Mouse (Mus musculus): ENCODE measurements around the gene Ptov1. TPM values are rescaled to one million over a fixed set of nuclear protein-coding genes. Genes with fewer than 3 reads are reported as not detected.

Gene Ptov1
- polyA plus RNA-seq, 1 experiment, result 359 TPM

DNA sequence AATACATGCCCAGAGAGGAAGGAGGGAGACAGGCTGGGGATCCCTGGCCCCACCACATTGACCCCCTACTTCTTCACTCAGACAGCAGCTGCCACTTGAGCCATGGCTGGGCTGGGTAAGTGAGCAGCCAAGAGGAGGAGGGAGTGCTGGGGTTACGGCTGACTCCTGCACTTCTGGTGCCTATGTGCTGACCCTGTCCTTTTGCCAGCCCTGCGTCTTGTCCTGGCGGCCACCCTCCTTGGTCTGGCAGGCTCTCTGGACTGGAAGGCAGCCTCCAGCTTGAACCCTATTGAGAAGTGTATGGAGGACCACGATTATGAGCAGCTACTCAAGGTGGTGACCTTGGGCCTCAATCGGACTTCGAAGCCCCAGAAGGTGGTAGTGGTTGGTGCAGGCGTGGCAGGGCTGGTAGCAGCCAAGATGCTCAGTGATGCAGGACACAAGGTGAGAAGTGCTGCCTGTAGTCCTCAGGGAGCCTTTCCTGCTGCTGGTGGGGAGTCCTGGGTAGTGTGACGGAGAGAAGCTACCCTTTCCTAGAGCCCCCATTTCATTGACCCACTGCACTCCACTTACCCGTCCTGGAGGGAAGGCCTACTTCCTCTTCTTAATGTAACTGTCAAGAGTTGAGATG, 33.0 kb downstream of the Ptov1 start:
- no peak for TF ChIP-seq CTCF (IDR thresholded peaks at IDR 0.05; ENCODE audit: extremely low read depth, insufficient read depth, low read length)
- TF ChIP-seq POLR2A (IDR thresholded peaks at IDR 0.05; ENCODE audit: extremely low read depth, insufficient read depth, low read length), result no peak
- Histone ChIP-seq H3K4me3 (ENCODE audit: insufficient read depth, low read length) (no peak overlapping the region), H3K4me1 (ENCODE audit: control insufficient read depth, insufficient read depth, low read length) (no peaks in the 10 kb centered on the region), H3K27ac (ENCODE audit: insufficient read depth, low read length) (no peak overlapping the region)

- Histone ChIP-seq H3K4me3 (ENCODE audit: insufficient read depth, low read length) (no peak overlapping the region), H3K27ac (ENCODE audit: insufficient read depth, low read length) (no peak overlapping the region), H3K4me1 (ENCODE audit: control insufficient read depth, insufficient read depth, low read length) (no peaks in the 10 kb centered on the region)
- TF ChIP-seq CTCF (IDR thresholded peaks at IDR 0.05; ENCODE audit: extremely low read depth, insufficient read depth, low read length) (no peak), POLR2A (IDR thresholded peaks at IDR 0.05; ENCODE audit: extremely low read depth, insufficient read depth, low read length) (no peak)
These were observed 33.6 kb downstream of the Ptov1 start for GRCm38 (mm10) chr7:44836016-44836404.

DNA sequence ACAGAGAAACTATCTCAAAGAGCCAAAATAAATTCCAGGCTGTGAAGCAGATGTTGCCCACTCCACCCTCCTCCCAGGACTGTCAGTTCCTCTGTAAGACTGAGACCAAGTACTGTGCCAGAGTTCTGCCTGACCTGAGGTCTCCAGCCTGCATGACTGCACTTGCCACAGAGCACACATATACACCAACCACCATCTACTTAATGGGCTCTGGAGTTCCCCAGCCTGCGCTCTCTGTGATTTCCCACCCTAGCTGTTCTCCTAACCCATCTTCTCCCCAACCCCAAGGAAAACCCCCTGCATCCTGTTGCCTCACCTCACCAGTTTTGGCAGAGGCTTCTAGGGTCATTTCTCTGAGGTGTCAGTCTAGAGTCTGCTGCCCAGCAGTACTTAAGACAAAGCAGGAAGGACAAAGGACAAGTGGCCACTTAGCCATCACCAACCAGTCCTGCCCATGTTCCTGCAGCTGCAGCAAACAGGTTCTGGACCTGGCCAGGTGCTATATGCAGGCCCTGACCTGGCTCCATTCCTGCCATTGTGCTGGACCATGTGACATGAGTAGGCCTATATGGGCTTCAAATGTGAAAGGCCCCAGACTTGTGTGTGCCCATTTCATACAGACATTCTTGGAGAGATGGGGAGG, 34.1 kb downstream of the Ptov1 start:
- no peak overlapping the region for H3K27ac ChIP-seq (ENCODE audit: insufficient read depth, low read length)
- no peaks in the 10 kb centered on the region for H3K4me1 ChIP-seq (ENCODE audit: control insufficient read depth, insufficient read depth, low read length)
- TF ChIP-seq POLR2A (IDR thresholded peaks at IDR 0.05; ENCODE audit: extremely low read depth, insufficient read depth, low read length), result no peak
- TF ChIP-seq CTCF (IDR thresholded peaks at IDR 0.05; ENCODE audit: extremely low read depth, insufficient read depth, low read length), result no peak
- no peak overlapping the region for H3K4me3 ChIP-seq (ENCODE audit: insufficient read depth, low read length)

GRCm38 (mm10) chr7:44832763-44833162, 36.8 kb downstream of the Ptov1 start:
- TF ChIP-seq POLR2A (IDR thresholded peaks at IDR 0.05; ENCODE audit: extremely low read depth, insufficient read depth, low read length) (no peak), CTCF (IDR thresholded peaks at IDR 0.05; ENCODE audit: extremely low read depth, insufficient read depth, low read length) (no peak)
- H3K4me3 ChIP-seq (ENCODE audit: insufficient read depth, low read length), result no peak overlapping the region
- no peaks in the 10 kb centered on the region for H3K4me1 ChIP-seq (ENCODE audit: control insufficient read depth, insufficient read depth, low read length)
- no peak overlapping the region for H3K27ac ChIP-seq (ENCODE audit: insufficient read depth, low read length)

DNA sequence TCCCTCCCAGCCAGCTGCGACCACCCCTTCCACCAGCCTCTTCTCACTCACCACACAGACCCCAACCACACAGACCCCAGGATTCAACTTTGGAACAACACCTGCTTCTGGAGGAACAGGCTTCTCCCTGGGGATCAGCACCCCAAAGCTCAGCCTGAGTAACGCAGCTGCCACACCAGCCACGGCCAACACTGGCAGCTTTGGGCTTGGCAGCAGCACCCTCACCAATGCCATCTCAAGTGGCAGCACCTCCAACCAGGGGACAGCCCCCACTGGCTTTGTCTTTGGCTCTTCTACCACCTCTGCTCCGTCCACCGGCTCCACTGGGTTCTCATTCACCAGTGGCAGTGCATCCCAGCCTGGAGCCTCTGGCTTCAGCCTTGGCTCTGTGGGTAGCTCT, 40.9 kb downstream of the Ptov1 start:
- Histone ChIP-seq H3K27ac (ENCODE audit: insufficient read depth, low read length) (no peak overlapping the region), H3K4me3 (ENCODE audit: insufficient read depth, low read length) (no peak overlapping the region), H3K4me1 (ENCODE audit: control insufficient read depth, insufficient read depth, low read length) (no peaks in the 10 kb centered on the region; the same call in 1 of the 2 replicates)
- no peak for TF ChIP-seq CTCF (IDR thresholded peaks at IDR 0.05; ENCODE audit: extremely low read depth, insufficient read depth, low read length)
- no peak for TF ChIP-seq POLR2A (IDR thresholded peaks at IDR 0.05; ENCODE audit: extremely low read depth, insufficient read depth, low read length)

- H3K4me1 ChIP-seq (ENCODE audit: control insufficient read depth, insufficient read depth, low read length), result no peaks in the 10 kb centered on the region; the same call in 1 of the 2 replicates
- no peak overlapping the region for H3K4me3 ChIP-seq (ENCODE audit: insufficient read depth, low read length)
- TF ChIP-seq POLR2A (IDR thresholded peaks at IDR 0.05; ENCODE audit: extremely low read depth, insufficient read depth, low read length) (no peak), CTCF (IDR thresholded peaks at IDR 0.05; ENCODE audit: extremely low read depth, insufficient read depth, low read length) (no peak)
- no peak overlapping the region for H3K27ac ChIP-seq (ENCODE audit: insufficient read depth, low read length)
These were observed 42.8 kb downstream of the Ptov1 start for GRCm38 (mm10) chr7:44826771-44827170.

DNA sequence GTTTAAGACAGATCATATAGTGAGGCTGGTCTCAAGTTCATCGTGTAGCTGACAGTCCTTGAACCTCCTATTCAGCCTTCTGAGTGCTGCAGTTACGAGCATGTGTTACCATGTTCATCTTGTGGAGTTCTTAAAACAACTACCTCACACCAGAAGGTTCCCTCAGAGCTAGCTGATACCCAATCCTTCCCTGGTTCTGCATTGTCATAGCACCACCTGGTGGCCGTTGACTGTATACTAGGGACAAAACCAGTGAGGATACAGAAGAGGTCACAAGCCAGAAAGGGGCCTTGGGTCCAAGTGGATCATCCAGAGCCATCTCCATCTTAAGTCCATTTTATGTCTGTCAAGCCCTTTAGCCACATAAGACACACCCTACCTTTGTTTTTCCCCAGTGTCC, 44.7 kb downstream of the Ptov1 start:
- Histone ChIP-seq H3K4me3 (ENCODE audit: insufficient read depth, low read length) (no peak overlapping the region), H3K4me1 (ENCODE audit: control insufficient read depth, insufficient read depth, low read length) (peaks cover under 1% of the 10 kb centered on the region; the same call in 1 of the 2 replicates), H3K27ac (ENCODE audit: insufficient read depth, low read length) (no peak overlapping the region)
- TF ChIP-seq POLR2A (IDR thresholded peaks at IDR 0.05; ENCODE audit: extremely low read depth, insufficient read depth, low read length), result no peak
- TF ChIP-seq CTCF (IDR thresholded peaks at IDR 0.05; ENCODE audit: extremely low read depth, insufficient read depth, low read length), result peak; percentile 94

- peaks cover 5% of the 10 kb centered on the region for H3K4me1 ChIP-seq (ENCODE audit: control insufficient read depth, insufficient read depth, low read length)
- H3K27ac ChIP-seq (ENCODE audit: insufficient read depth, low read length), result no peak overlapping the region
- H3K4me3 ChIP-seq (ENCODE audit: insufficient read depth, low read length), result no peak overlapping the region
- TF ChIP-seq POLR2A (IDR thresholded peaks at IDR 0.05; ENCODE audit: extremely low read depth, insufficient read depth, low read length) (no peak), CTCF (IDR thresholded peaks at IDR 0.05; ENCODE audit: extremely low read depth, insufficient read depth, low read length) (no peak)
These were observed 46.2 kb downstream of the Ptov1 start for GRCm38 (mm10) chr7:44823409-44823808.

DNA sequence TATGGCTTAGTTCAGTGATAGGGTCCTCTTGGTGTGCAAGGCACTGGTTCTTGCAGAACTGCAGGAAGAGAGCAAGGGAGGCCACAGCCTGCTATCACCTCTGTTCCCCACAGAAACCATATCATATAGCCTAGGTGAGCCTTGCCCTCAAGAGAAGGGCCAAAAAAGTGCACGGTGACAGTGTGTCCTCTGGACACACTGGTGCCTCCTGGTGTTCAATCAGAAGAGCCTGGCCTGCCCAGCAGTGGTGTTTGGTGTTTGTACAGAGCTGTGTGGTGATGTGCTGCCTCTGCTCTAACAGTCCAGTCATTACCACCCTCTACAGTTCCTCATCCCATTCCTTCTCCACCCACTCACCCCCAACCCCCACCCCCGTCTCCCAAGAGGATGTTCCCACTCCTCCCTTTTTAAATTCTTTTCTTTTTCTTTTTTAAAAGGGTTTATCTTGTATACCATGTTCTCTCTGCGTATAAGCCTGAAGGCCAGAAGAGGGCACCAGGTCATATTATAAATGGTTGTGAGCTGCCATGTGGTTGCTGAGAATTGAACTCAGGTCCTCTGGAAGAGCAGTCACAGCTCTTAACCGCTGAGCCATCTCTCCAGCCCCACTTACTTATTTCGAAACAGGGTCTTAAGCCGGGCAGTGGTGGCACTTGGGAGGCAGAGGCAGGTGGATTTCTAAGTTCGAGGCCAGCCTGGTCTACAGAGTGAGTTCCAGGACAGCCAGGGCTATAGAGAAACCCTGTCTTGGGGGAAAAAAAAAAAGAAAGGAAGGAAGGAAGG, 47.7 kb downstream of the Ptov1 start:
- Histone ChIP-seq H3K4me3 (ENCODE audit: insufficient read depth, low read length) (no peak overlapping the region), H3K27ac (ENCODE audit: insufficient read depth, low read length) (no peak overlapping the region), H3K4me1 (ENCODE audit: control insufficient read depth, insufficient read depth, low read length) (peaks cover 12% of the 10 kb centered on the region)
- TF ChIP-seq POLR2A (IDR thresholded peaks at IDR 0.05; ENCODE audit: extremely low read depth, insufficient read depth, low read length) (no peak), CTCF (IDR thresholded peaks at IDR 0.05; ENCODE audit: extremely low read depth, insufficient read depth, low read length) (no peak)
